Mouse (Mus musculus) kidney, adult 2 months (tissue): Measurements from ENCODE around the gene Esm1.

Experiments
- CTCF ChIP-seq: fragments of 200-500 bp; conservative IDR thresholded peaks from 2 replicates; pipeline ENCODE4 v1.5.1; 2011; ENCODE audit warnings: low read depth, mild to moderate bottlenecking, control low read depth, low read length, moderate library complexity, mixed read lengths; ENCODE audit not compliant: insufficient read depth, insufficient read length
- POLR2A ChIP-seq: fragments of 200-500 bp; IDR thresholded peaks from one replicate; pipeline ENCODE4 v1.6.1; 2011; ENCODE audit warnings: low read depth, low read length, control low read depth

- TF ChIP-seq CTCF (no peak), POLR2A (no peak)
These were observed 8.7 kb upstream of the Esm1 start for GRCm38 (mm10) chr13:113200726-113201125.
